Mouse (Mus musculus) kidney, embryonic 14.5 days (tissue): ENCODE results near the gene Sfi1. TPM values are rescaled to one million over a fixed set of nuclear protein-coding genes. Genes with fewer than 3 reads are reported as not detected.
"Not testable (repeated sequence)": the region's sequence is repeated elsewhere in the genome, so short reads cannot be mapped to it uniquely, and the experiment has no call there.

ENCODE experiments used
- ATAC-seq: fragments of 200-750 bp; cut with Nextera tagmentation; 2 replicates; pipeline ENCODE4 v1.8.0; 2017; ENCODE audit warnings: moderate number of reproducible peaks, mild to moderate bottlenecking, moderate TSS enrichment, moderate library complexity; ENCODE audit not compliant: low FRiP score, low TSS enrichment
- H3K27ac ChIP-seq: fragments of 300-500 bp; sonication (generic); 2 replicates; pipeline ENCODE4 v1.5.1; 2014; ENCODE audit warnings: low read depth, mild to moderate bottlenecking, low read length, moderate library complexity, mixed read lengths
- H3K27me3 ChIP-seq: fragments of 300-500 bp; sonication (generic); 2 replicates; pipeline ENCODE4 v1.6.1; 2014; ENCODE audit warnings: mild to moderate bottlenecking, low read length; ENCODE audit not compliant: control insufficient read depth, insufficient read depth
- H3K36me3 ChIP-seq: fragments of 300-500 bp; sonication (generic); 2 replicates; pipeline ENCODE4 v1.6.1; 2014; ENCODE audit warnings: low read length, mixed read lengths; ENCODE audit not compliant: control insufficient read depth, insufficient read depth
- H3K4me1 ChIP-seq: fragments of 300-500 bp; sonication (generic); 2 replicates; pipeline ENCODE4 v1.6.1; 2014; ENCODE audit warnings: low read length, mixed read lengths; ENCODE audit not compliant: control insufficient read depth, insufficient read depth
- H3K4me2 ChIP-seq: fragments of 300-500 bp; sonication (generic); replicated peaks from 2 replicates; pipeline ENCODE4 v1.6.1; 2014; ENCODE audit warnings: low read depth, mild to moderate bottlenecking, low read length
- H3K4me3 ChIP-seq: fragments of 300-500 bp; sonication (generic); 2 replicates; pipeline ENCODE4 v1.5.1; 2014; ENCODE audit warnings: mild to moderate bottlenecking, low read length
- H3K9ac ChIP-seq: fragments of 300-500 bp; sonication (generic); 2 replicates; pipeline ENCODE4 v1.6.1; 2014; ENCODE audit warnings: low read depth, mild to moderate bottlenecking, low read length, moderate library complexity
- H3K9me3 ChIP-seq: fragments of 300-500 bp; sonication (generic); 2 replicates; pipeline ENCODE4 v1.6.1; 2016; ENCODE audit warnings: low read length; ENCODE audit not compliant: control insufficient read depth
- WGBS: fragments of 180-500 bp; shearing (Covaris S2); extraction: QIAGEN DNeasy Blood & Tissue Kit; methylation state at CpG from one replicate; pipeline ENCODE4 v1.1.7; 2014; 5-methylcytosine and 5-hydroxymethylcytosine counted together
- polyA plus RNA-seq: library from polyadenylated mRNA; unstranded; fragments of >200 nt; fragmentation: Nextera tagmentation; extraction: Ambion mirVana; gene quantifications from 2 replicates; pipeline ENCODE4 v1.2.1, GENCODE M21; 2014

Sfi1 gene
- polyA plus RNA-seq, 1 experiment from 2014 or later: 12.7 TPM

DNA sequence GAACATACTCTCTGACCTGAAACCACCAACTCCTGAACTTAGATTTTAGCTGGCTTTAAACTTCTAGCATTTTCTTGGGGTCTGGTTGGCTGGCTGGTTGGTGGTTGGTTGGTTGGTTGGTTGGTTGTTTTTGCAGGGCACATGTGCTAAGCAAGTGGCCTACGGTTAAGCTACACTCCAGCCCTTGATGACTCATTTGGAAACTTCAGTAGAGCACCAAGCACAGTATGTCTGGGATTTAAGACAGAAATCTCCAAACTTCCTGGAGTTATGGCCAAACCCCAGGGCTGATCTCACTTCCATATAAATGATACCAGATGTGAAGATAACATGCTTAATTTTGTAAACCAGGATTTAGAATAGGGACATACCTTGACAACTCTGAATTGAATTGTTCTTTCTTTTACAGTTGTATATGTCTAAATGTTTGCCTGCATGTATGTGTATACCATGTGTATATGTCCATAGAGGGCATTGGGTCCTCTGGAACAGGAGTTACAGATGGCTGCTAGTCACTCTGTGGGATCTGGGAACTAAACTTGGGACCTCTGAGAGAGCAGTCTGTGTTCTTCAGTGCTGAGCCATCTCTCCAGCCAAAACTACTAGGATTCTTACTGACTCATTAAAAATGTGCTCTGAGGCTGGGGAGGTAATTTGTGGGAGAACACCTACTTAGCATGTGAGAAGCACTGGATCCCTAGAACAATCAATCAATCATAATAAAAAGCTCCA is 39.4 kb downstream of the Sfi1 start:
- 84% methylated on average over 1 of the region's 1 CpGs for WGBS
- ATAC-seq: peak; percentile 53
- not testable (repeated sequence) for H3K4me2 ChIP-seq, H3K4me1 ChIP-seq, H3K9ac ChIP-seq, H3K27me3 ChIP-seq, H3K4me3 ChIP-seq, H3K27ac ChIP-seq, H3K36me3 ChIP-seq
- peaks cover 13% of the 10 kb centered on the region for H3K9me3 ChIP-seq

GRCm38 (mm10) chr11:3151358-3151757 is 41.9 kb downstream of the Sfi1 start:
- H3K4me2 ChIP-seq, H3K36me3 ChIP-seq, H3K27ac ChIP-seq, H3K4me1 ChIP-seq, H3K27me3 ChIP-seq, H3K4me3 ChIP-seq, H3K9ac ChIP-seq: not testable (repeated sequence)
- H3K9me3 ChIP-seq: peaks cover 13% of the 10 kb centered on the region
- ATAC-seq: 0 out of 2 replicates have a peak, but pooled peaks have one; percentile 40
- WGBS: 91% methylated on average over 4 of the region's 4 CpGs

DNA sequence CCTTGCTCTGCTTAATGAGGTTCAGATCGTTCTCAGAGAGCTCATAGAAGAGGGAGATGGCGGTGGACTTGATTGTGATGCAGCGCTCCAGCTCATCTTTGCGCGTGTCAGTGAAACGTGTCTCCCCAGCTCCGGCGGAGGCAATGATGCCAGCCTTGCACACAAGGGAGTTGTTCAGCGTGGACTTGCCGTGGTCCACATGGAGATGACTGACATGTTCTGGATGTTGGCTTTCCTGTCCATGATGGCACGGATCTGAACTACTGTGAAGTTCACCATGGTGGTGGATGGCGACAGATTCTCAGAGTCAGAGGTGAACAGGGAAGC is 42.6 kb downstream of the Sfi1 start:
- not testable (repeated sequence) for H3K4me3 ChIP-seq, H3K4me1 ChIP-seq, H3K36me3 ChIP-seq, H3K4me2 ChIP-seq, H3K27ac ChIP-seq, H3K27me3 ChIP-seq, H3K9ac ChIP-seq, ATAC-seq
- whole genome bisulfite sequencing: 96% methylated on average over 11 of the region's 12 CpGs
- H3K9me3 ChIP-seq: peaks cover 13% of the 10 kb centered on the region

- H3K4me2 ChIP-seq, H3K27ac ChIP-seq, H3K4me3 ChIP-seq, H3K4me1 ChIP-seq, H3K9ac ChIP-seq, H3K36me3 ChIP-seq, H3K27me3 ChIP-seq: not testable (repeated sequence)
- 96% methylated on average over 23 of the region's 24 CpGs for WGBS
- peak; percentile 18; the same call in 1 of the 2 replicates for ATAC-seq
- H3K9me3 ChIP-seq: peaks cover 11% of the 10 kb centered on the region
Observed at GRCm38 (mm10) chr11:3150003-3150676, 43.1 kb downstream of the Sfi1 start.

GRCm38 (mm10) chr11:3149471-3149870 is 43.8 kb downstream of the Sfi1 start:
- not testable (repeated sequence) for H3K4me3 ChIP-seq, H3K4me2 ChIP-seq, H3K27ac ChIP-seq, H3K27me3 ChIP-seq, ATAC-seq, H3K4me1 ChIP-seq, H3K36me3 ChIP-seq, H3K9ac ChIP-seq
- H3K9me3 ChIP-seq: peaks cover 11% of the 10 kb centered on the region
- 95% methylated on average over 4 of the region's 4 CpGs for WGBS

DNA sequence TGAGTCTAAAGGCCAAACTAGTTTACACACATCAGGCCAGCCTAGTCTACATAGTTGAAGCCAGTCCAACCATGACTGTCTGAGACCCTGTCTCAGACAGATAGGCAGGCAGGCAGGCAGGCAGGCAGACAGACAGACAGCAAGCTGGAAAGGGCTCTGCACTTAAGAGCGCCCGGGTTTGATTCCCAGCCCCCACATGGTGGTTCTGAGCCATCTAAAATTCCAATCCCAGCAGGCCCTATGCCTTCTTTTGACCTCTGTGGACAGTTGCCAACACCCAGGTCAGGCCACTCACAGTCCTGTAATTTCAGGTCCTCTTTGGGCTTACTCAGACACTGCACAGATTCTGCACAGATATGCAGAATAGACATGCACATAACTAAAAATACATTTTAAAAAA is 46.5 kb downstream of the Sfi1 start:
- not testable (repeated sequence) for H3K9ac ChIP-seq, H3K27me3 ChIP-seq, H3K4me2 ChIP-seq, H3K4me3 ChIP-seq, ATAC-seq, H3K4me1 ChIP-seq, H3K9me3 ChIP-seq, H3K27ac ChIP-seq, H3K36me3 ChIP-seq
- WGBS: 86% methylated on average over 2 of the region's 2 CpGs

DNA sequence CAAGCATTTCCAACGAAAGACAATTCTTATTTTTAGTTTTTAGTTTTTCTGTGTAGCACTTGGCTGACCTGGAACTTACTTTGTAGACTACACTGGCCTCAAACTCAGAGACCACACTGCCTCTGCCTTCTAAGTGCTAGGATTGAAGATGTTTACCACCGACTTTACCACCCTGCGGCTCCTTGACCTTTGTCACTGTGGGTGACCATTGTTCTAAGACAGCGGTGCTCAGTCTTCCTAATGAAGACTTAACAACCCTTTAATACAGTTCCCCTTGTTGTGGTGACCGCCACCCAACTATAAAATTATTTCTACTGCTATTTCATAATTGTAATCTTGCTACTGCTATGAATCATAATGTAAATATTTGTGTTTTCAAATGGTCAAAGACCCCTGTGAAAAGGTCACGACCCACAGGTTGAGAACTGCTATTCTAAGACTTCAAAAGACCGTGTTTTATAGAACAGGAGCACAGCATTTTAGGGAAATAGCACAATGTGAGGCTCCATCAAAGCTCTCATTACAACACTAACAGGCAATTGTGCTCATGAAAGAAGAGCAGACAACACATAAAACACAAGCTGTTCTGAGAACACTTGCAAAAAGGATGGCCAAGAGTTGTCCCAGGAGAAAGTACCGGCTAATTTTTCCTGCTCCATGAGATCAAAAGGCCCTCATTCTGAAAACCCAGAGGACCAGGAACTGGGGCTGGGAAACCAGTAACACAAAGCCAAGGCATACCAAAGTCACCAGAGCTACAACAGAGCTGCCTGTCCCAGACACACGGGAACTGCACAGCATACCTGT is 47.7 kb downstream of the Sfi1 start:
- not testable (repeated sequence) for H3K9ac ChIP-seq, H3K4me1 ChIP-seq, ATAC-seq, H3K27ac ChIP-seq, H3K4me3 ChIP-seq, H3K36me3 ChIP-seq, H3K4me2 ChIP-seq, H3K27me3 ChIP-seq, H3K9me3 ChIP-seq
- 69% methylated on average over 7 of the region's 9 CpGs for WGBS

DNA sequence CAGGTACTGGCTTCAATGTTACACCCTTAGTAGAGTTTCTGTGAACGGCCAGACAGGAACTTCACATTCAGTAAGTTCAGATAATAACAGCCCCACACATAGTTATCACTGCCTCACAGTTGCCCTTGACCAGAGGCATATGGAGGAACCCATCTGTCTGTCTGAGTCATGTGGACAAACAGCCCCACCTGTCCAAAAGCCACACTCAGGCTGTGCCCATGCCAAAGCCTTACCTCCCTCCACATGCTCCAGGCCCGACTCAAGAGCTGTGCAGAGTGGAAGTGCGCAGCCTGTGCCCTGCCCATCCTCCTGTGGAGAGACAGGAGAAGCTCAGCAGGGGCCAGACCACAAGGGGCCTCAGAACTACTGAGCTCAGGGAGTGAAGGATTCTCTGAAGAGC is 49.3 kb downstream of the Sfi1 start:
- not testable (repeated sequence) for H3K36me3 ChIP-seq, H3K9me3 ChIP-seq, H3K4me1 ChIP-seq, H3K27me3 ChIP-seq, H3K4me3 ChIP-seq, ATAC-seq, H3K4me2 ChIP-seq, H3K9ac ChIP-seq, H3K27ac ChIP-seq
- WGBS: 91% methylated on average over 3 of the region's 3 CpGs

DNA sequence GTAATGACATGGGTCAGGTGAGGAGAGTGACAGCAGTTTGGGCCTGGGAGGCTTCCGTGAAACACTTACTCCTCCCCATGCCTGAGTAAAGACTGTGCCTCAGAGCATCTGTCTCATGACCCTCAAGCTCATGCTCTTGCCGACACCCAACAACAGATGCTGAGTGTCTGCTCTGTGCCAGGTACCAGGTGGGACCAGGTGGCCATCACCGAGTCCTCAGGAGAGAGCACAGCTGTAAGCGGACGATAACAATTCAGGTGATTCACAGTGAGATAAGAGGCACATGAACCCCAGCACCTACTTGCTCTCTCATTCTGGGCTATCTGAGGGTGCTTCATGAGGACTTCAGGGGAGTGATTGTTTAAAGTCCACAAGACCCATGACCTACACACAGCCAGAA is 50.9 kb downstream of the Sfi1 start:
- not testable (repeated sequence) for H3K4me1 ChIP-seq, H3K27ac ChIP-seq, H3K27me3 ChIP-seq, H3K36me3 ChIP-seq, H3K9ac ChIP-seq, H3K4me3 ChIP-seq, H3K4me2 ChIP-seq, H3K9me3 ChIP-seq
- WGBS: 90% methylated on average over 4 of the region's 5 CpGs
- ATAC-seq: peak; percentile 72
